Mouse (Mus musculus): Measurements from ENCODE around the gene Cdc5l. TPM values are rescaled to one million over a fixed set of nuclear protein-coding genes. Genes with fewer than 3 reads are reported as not detected.

The Cdc5l gene
- total and polyA plus RNA-seq, 3 experiments = 45.2 to 69.6 (median 58.9) TPM

DNA sequence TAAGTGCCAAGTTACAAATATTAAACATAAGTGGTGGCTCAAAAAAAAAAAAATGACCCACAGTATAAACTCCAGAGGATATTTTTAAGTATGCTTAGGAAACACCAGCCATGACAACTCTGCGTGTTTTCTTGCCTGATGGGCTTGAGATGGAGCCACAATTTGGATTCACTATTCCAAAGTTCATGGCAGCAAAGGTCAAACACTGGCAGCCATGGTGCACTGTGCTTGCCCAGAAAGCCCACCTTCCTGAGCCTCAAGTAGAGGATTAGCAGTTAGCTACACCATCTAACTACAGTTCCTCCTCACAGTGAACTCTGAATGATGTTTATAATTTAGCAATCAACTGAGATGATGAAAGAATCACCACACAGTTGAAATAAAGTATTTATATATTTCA is 31.4 kb downstream of the Cdc5l start:
- peaks cover 0 to 9% of the 10 kb centered on the region in 2 experiments; a peak in 1 of 4 replicates for H3K4me1 ChIP-seq (ENCODE audit: control insufficient read depth in 1 of 2, insufficient read depth in 2 of 2)
- TF ChIP-seq ZNF384 (IDR thresholded peaks at IDR 0.05; ENCODE audit: low read depth, low read length) (no peak), NRF1 (IDR thresholded peaks at IDR 0.05; ENCODE audit: low read depth, low read length) (no peak), UBTF (IDR thresholded peaks at IDR 0.05; ENCODE audit: low read depth, low read length) (no peak), GABPA (IDR thresholded peaks at IDR 0.05; ENCODE audit: insufficient replicate concordance, low read depth, low read length) (no peak), E2F4 (IDR thresholded peaks at IDR 0.05; ENCODE audit: insufficient replicate concordance, low read depth, low read length) (no peak), CTCF (conservative IDR thresholded peaks at IDR 0.05 in 1 of 2, IDR thresholded peaks at IDR 0.05 in 1 of 2; ENCODE audit: low read depth in 2 of 2, low read length in 2 of 2) (no peak), TCF12 (IDR thresholded peaks at IDR 0.05; ENCODE audit: low read depth, low read length) (no peak), RCOR1 (conservative IDR thresholded peaks at IDR 0.05; ENCODE audit: low read depth, low read length) (no peak)
- H3K9ac ChIP-seq (ENCODE audit: insufficient read depth, low read depth) = no peak overlapping the region
- peaks cover 8% of the 10 kb centered on the region for H3K79me2 ChIP-seq (replicated peaks; ENCODE audit: control insufficient read depth, extremely low read depth, insufficient read depth, poor library complexity, severe bottlenecking)
- no peaks in the 10 kb centered on the region for H3K27me3 ChIP-seq (replicated peaks)
- no peak overlapping the region for H3K27ac ChIP-seq (ENCODE audit: insufficient read depth, low read depth)
- H3K9me3 ChIP-seq (replicated peaks; ENCODE audit: low read length) = no peaks in the 10 kb centered on the region
- DNase-seq (ENCODE audit: extremely low read depth) = no peak
- H3K4me3 ChIP-seq (replicated peaks in 1 of 3; ENCODE audit: low read depth in 2 of 3, low read length in 2 of 3, poor library complexity in 1 of 3) = no peak overlapping the region
- H3K36me3 ChIP-seq (replicated peaks in 1 of 2; ENCODE audit: control insufficient read depth in 1 of 2, insufficient read depth in 1 of 2, low read length in 1 of 2) = peaks cover 34 to 83% of the 10 kb centered on the region in 2 experiments
- in situ Hi-C loops (cut with MboI; ENCODE audit: low pct_ligation_motif_present, low pct_unique_long_range_greater_than_20kb, low sequenced_read_pairs) (no loop called here), dilution Hi-C loops (cut with MboI; ENCODE audit: extremely low pct_ligation_motif_present, extremely low pct_unique_long_range_greater_than_20kb, low sequenced_read_pairs) (no loop called here)
- no peak overlapping the region for H3K4me2 ChIP-seq (ENCODE audit: insufficient read depth, low read depth, poor library complexity, severe bottlenecking)

DNA sequence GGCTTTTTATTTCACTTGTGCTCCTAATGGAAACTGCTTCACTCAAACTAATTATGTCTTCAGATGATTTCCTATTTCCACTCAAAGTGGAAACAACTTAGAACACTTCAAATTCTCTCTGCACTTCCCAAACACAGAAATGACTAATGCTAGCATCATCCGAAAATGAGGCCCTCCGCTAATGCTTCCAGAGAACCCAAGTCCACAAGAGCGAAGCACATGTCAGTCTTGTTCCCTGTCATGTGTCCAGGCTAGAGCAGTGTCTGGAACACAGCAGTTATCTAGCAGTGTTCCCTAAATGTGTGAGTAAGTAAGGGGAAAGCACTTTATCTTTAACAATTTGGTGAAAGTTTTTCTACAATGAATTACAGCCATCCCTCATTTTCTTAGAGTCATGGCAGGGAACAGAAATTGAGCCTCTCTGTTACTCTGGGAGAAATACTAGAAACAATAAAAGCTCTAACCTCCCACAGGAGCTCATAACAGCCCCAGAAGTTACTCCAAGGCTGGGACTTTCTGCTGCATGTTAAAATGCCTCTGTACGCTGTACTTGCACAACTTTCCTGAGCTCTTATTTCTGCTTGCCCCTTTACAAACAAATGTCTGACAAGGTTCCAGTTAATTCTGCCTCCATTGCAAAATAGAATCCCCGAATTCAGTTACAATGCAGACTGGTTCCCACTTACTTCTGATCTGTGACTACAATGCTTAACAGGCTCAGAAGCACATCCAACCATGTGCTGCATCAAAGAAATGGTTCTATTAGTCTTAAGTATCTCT is 32.2 kb downstream of the Cdc5l start:
- Histone ChIP-seq H3K9me3 (replicated peaks; ENCODE audit: low read length) (no peaks in the 10 kb centered on the region), H3K36me3 (replicated peaks in 1 of 2; ENCODE audit: control insufficient read depth in 1 of 2, insufficient read depth in 1 of 2, low read length in 1 of 2) (peaks cover 35 to 82% of the 10 kb centered on the region in 2 experiments), H3K9ac (ENCODE audit: insufficient read depth, low read depth) (no peak overlapping the region), H3K4me2 (ENCODE audit: insufficient read depth, low read depth, poor library complexity, severe bottlenecking) (no peak overlapping the region), H3K27ac (ENCODE audit: insufficient read depth, low read depth) (no peak overlapping the region), H3K4me3 (replicated peaks in 1 of 3; ENCODE audit: low read depth in 2 of 3, low read length in 2 of 3, poor library complexity in 1 of 3) (no peak overlapping the region), H3K4me1 (ENCODE audit: control insufficient read depth in 1 of 2, insufficient read depth in 2 of 2) (peaks cover 0 to 9% of the 10 kb centered on the region in 2 experiments; a peak in 1 of 4 replicates), H3K79me2 (replicated peaks; ENCODE audit: control insufficient read depth, extremely low read depth, insufficient read depth, poor library complexity, severe bottlenecking) (peaks cover 11% of the 10 kb centered on the region), H3K27me3 (replicated peaks) (no peaks in the 10 kb centered on the region)
- dilution Hi-C loops (cut with MboI; ENCODE audit: extremely low pct_ligation_motif_present, extremely low pct_unique_long_range_greater_than_20kb, low sequenced_read_pairs) (no loop called here), in situ Hi-C loops (cut with MboI; ENCODE audit: low pct_ligation_motif_present, low pct_unique_long_range_greater_than_20kb, low sequenced_read_pairs) (no loop called here)
- TF ChIP-seq TBP (conservative IDR thresholded peaks at IDR 0.05; ENCODE audit: low read depth, low read length) = no peak
- no peak for TF ChIP-seq ZNF384 (IDR thresholded peaks at IDR 0.05; ENCODE audit: low read depth, low read length)
- TF ChIP-seq USF1 (IDR thresholded peaks at IDR 0.05; ENCODE audit: low read depth, low read length) = no peak
- no peak for TF ChIP-seq POLR2A (IDR thresholded peaks at IDR 0.05; ENCODE audit: low read depth, low read length)
- DNase-seq (ENCODE audit: extremely low read depth) = no peak

DNA sequence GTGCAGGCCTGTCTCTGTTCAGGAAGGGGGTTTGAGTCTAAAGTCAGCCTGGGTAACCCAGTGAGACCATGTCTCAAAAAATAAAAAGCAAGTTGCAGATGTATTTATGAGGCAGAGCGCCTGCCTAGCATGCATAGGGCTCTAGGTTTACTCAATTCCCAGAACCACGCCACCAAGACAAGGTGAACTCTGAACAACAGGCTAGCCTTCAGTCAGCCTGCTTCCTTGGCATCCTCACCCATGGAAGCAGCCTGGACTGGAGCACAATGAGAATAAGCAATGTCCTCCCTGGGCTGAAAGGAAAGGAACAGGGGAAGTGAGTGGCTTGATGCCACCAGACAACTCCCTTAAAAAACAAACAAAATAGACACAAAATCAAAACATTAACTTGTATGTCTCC is 35.5 kb downstream of the Cdc5l start:
- TF ChIP-seq NELFE (IDR thresholded peaks at IDR 0.05; ENCODE audit: low read depth, low read length) (no peak), E2F4 (IDR thresholded peaks at IDR 0.05; ENCODE audit: insufficient replicate concordance, low read depth, low read length) (no peak), UBTF (IDR thresholded peaks at IDR 0.05; ENCODE audit: low read depth, low read length) (no peak), ELF1 (IDR thresholded peaks at IDR 0.05; ENCODE audit: low read depth, low read length) (no peak), MAZ (IDR thresholded peaks at IDR 0.05; ENCODE audit: low read depth, low read length) (no peak), ZC3H11A (IDR thresholded peaks at IDR 0.05; ENCODE audit: low read depth, low read length) (no peak), POLR2A (IDR thresholded peaks at IDR 0.05; ENCODE audit: low read depth, low read length) (no peak), MAFK (IDR thresholded peaks at IDR 0.05; ENCODE audit: insufficient replicate concordance, low read length) (no peak), USF2 (conservative IDR thresholded peaks at IDR 0.05; ENCODE audit: low read depth, low read length) (no peak), ZNF384 (IDR thresholded peaks at IDR 0.05; ENCODE audit: low read depth, low read length) (no peak), RAD21 (IDR thresholded peaks at IDR 0.05; ENCODE audit: low read depth, low read length) (no peak)
- Histone ChIP-seq H3K9me3 (replicated peaks; ENCODE audit: low read length) (no peaks in the 10 kb centered on the region), H3K4me2 (ENCODE audit: insufficient read depth, low read depth, poor library complexity, severe bottlenecking) (no peak overlapping the region), H3K9ac (ENCODE audit: insufficient read depth, low read depth) (no peak overlapping the region), H3K4me1 (ENCODE audit: control insufficient read depth in 1 of 2, insufficient read depth in 2 of 2) (peaks cover 0 to 21% of the 10 kb centered on the region in 2 experiments; a peak in 1 of 4 replicates), H3K36me3 (replicated peaks in 1 of 2; ENCODE audit: control insufficient read depth in 1 of 2, insufficient read depth in 1 of 2, low read length in 1 of 2) (peaks cover 33 to 78% of the 10 kb centered on the region in 2 experiments), H3K27ac (ENCODE audit: insufficient read depth, low read depth) (no peak overlapping the region), H3K79me2 (replicated peaks; ENCODE audit: control insufficient read depth, extremely low read depth, insufficient read depth, poor library complexity, severe bottlenecking) (peaks cover 17% of the 10 kb centered on the region), H3K4me3 (replicated peaks in 1 of 3; ENCODE audit: low read depth in 2 of 3, low read length in 2 of 3, poor library complexity in 1 of 3) (no peak overlapping the region), H3K27me3 (replicated peaks) (no peaks in the 10 kb centered on the region)
- dilution Hi-C loops (cut with MboI; ENCODE audit: extremely low pct_ligation_motif_present, extremely low pct_unique_long_range_greater_than_20kb, low sequenced_read_pairs) = no loop called here
- no peak for DNase-seq (ENCODE audit: extremely low read depth)
- in situ Hi-C loops (cut with MboI; ENCODE audit: low pct_ligation_motif_present, low pct_unique_long_range_greater_than_20kb, low sequenced_read_pairs) = loop anchor here (25.0 kb wide), 2 partner anchors 661 to 961 kb away; no protein-coding TSS in a partner anchor

All from CH12.LX (cell line).